Mouse (Mus musculus) CH12.LX (cell line): Measurements from ENCODE around the gene Gna12. TPM values are rescaled to one million over a fixed set of nuclear protein-coding genes. Genes with fewer than 3 reads are reported as not detected.

ENCODE experiments used
- DNase-seq: peaks from one replicate; pipeline ENCODE4 v3.0.0-alpha.2; 2013; ENCODE audit errors: extremely low read depth
- H3K27ac ChIP-seq: 2 replicates; pipeline ENCODE4 v1.5.1; 2012; ENCODE audit warnings: low read depth, mild to moderate bottlenecking, control low read depth, moderate library complexity; ENCODE audit not compliant: insufficient read depth
- H3K27me3 ChIP-seq: replicated peaks from 2 replicates; pipeline ENCODE3; 2012; ENCODE audit warnings: inconsistent platforms
- H3K36me3 ChIP-seq, 2 experiments: replicated peaks in 1 of 2; 2 replicates each; pipeline versions ENCODE3 to v1.6.1; 2012; ENCODE audit warnings: inconsistent platforms in 1 of 2, low read length in 1 of 2, mild to moderate bottlenecking in 1 of 2, mixed read lengths in 1 of 2, moderate library complexity in 1 of 2; ENCODE audit not compliant: control insufficient read depth in 1 of 2, insufficient read depth in 1 of 2
- H3K4me1 ChIP-seq, 2 experiments: 2 replicates each; pipeline ENCODE4 v1.6.1; 2012; ENCODE audit warnings: inconsistent platforms in 1 of 2, moderate library complexity in 1 of 2; ENCODE audit not compliant: insufficient read depth in 2 of 2, control insufficient read depth in 1 of 2
- H3K4me2 ChIP-seq: 2 replicates; pipeline ENCODE4 v1.6.1; 2012; ENCODE audit warnings: low read depth, mild to moderate bottlenecking, control low read depth; ENCODE audit not compliant: poor library complexity, insufficient read depth, severe bottlenecking
- H3K4me3 ChIP-seq, 3 experiments: fragments of 150-350 bp in 1 of 3; sonication (generic) in 1 of 3; replicated peaks in 1 of 3; 2 replicates each; pipeline versions ENCODE3 to v1.5.1; 2011 to 2012; ENCODE audit warnings: low read depth in 2 of 3, low read length in 2 of 3, mild to moderate bottlenecking in 2 of 3, moderate library complexity in 2 of 3, control low read depth in 1 of 3, improper control_type of control experiment in 1 of 3, inconsistent platforms in 1 of 3, mixed read lengths in 1 of 3; ENCODE audit not compliant: poor library complexity in 1 of 3
- H3K79me2 ChIP-seq: replicated peaks from 2 replicates; pipeline ENCODE4 v1.6.1; 2012; ENCODE audit warnings: mild to moderate bottlenecking, moderate library complexity; ENCODE audit not compliant: control insufficient read depth, poor library complexity, insufficient read depth, severe bottlenecking; ENCODE audit errors: extremely low read depth
- H3K9ac ChIP-seq: 2 replicates; pipeline ENCODE4 v1.6.1; 2012; ENCODE audit warnings: low read depth, mild to moderate bottlenecking, control low read depth, moderate library complexity; ENCODE audit not compliant: insufficient read depth
- H3K9me3 ChIP-seq: replicated peaks from 2 replicates; pipeline ENCODE3; 2012; ENCODE audit warnings: low read length, inconsistent platforms, mixed read lengths
- BHLHE40 ChIP-seq: IDR thresholded peaks from 2 replicates; pipeline ENCODE4 v1.6.1; 2011; ENCODE audit warnings: mild to moderate bottlenecking, low read depth, low read length, improper control_type of control experiment
- CTCF ChIP-seq, 2 experiments: IDR thresholded peaks in 1 of 2; conservative IDR thresholded peaks in 1 of 2; 2 replicates each; pipeline ENCODE4 v1.5.1; 2011 to 2012; ENCODE audit warnings: low read depth in 2 of 2, low read length in 2 of 2, improper control_type of control experiment in 1 of 2, inconsistent platforms in 1 of 2, mild to moderate bottlenecking in 1 of 2, moderate library complexity in 1 of 2
- E2F4 ChIP-seq: IDR thresholded peaks from 2 replicates; pipeline ENCODE4 v1.6.1; 2011; ENCODE audit warnings: low read depth, low read length, improper control_type of control experiment; ENCODE audit not compliant: insufficient replicate concordance
- ELF1 ChIP-seq: IDR thresholded peaks from 2 replicates; pipeline ENCODE4 v1.6.1; 2014; ENCODE audit warnings: low read depth, mild to moderate bottlenecking, inconsistent platforms, low read length, improper control_type of control experiment
- GABPA ChIP-seq: IDR thresholded peaks from 2 replicates; pipeline ENCODE4 v1.6.1; 2012; ENCODE audit warnings: low read depth, low read length, improper control_type of control experiment, inconsistent platforms; ENCODE audit not compliant: insufficient replicate concordance
- IRF4 ChIP-seq: IDR thresholded peaks from 2 replicates; pipeline ENCODE4 v1.6.1; 2014; ENCODE audit warnings: low read depth, mild to moderate bottlenecking, inconsistent platforms, low read length, improper control_type of control experiment
- JUN ChIP-seq: IDR thresholded peaks from 2 replicates; pipeline ENCODE4 v1.6.1; 2011; ENCODE audit warnings: low read depth, mild to moderate bottlenecking, low read length, improper control_type of control experiment, moderate library complexity; ENCODE audit not compliant: insufficient read depth
- KAT2A ChIP-seq: IDR thresholded peaks from 2 replicates; pipeline ENCODE4 v1.6.1; 2012; ENCODE audit warnings: low read length, improper control_type of control experiment, inconsistent platforms; ENCODE audit not compliant: insufficient replicate concordance
- MAX ChIP-seq: IDR thresholded peaks from 2 replicates; pipeline ENCODE4 v1.6.1; 2011; ENCODE audit warnings: low read length, improper control_type of control experiment
- MEF2A ChIP-seq: IDR thresholded peaks from 2 replicates; pipeline ENCODE4 v1.6.1; 2014; ENCODE audit warnings: low read depth, mild to moderate bottlenecking, inconsistent platforms, low read length, improper control_type of control experiment, borderline replicate concordance
- MXI1 ChIP-seq: IDR thresholded peaks from 2 replicates; pipeline ENCODE4 v1.6.1; 2011; ENCODE audit warnings: mild to moderate bottlenecking, low read depth, low read length, improper control_type of control experiment
- MYC ChIP-seq: IDR thresholded peaks from 2 replicates; pipeline ENCODE4 v1.6.1; 2011; ENCODE audit warnings: low read depth, mild to moderate bottlenecking, improper control_type of control experiment, low read length
- NELFE ChIP-seq: IDR thresholded peaks from 2 replicates; pipeline ENCODE4 v1.6.1; 2011; ENCODE audit warnings: low read depth, low read length, improper control_type of control experiment
- PAX5 ChIP-seq: IDR thresholded peaks from 2 replicates; pipeline ENCODE4 v1.6.1; 2012; ENCODE audit warnings: low read length, inconsistent platforms, mixed read lengths
- POLR2A ChIP-seq: IDR thresholded peaks from 2 replicates; pipeline ENCODE4 v1.6.1; 2011; ENCODE audit warnings: low read depth, mild to moderate bottlenecking, improper control_type of control experiment, low read length
- POLR2AphosphoS2 ChIP-seq: IDR thresholded peaks from 2 replicates; pipeline ENCODE4 v1.6.1; 2011; ENCODE audit warnings: low read depth, low read length, improper control_type of control experiment
- RAD21 ChIP-seq: IDR thresholded peaks from 2 replicates; pipeline ENCODE4 v1.6.1; 2011; ENCODE audit warnings: low read depth, mild to moderate bottlenecking, low read length, improper control_type of control experiment, moderate library complexity
- RCOR1 ChIP-seq: conservative IDR thresholded peaks from 2 replicates; pipeline ENCODE4 v1.6.1; 2012; ENCODE audit warnings: low read depth, mild to moderate bottlenecking, inconsistent platforms, low read length, improper control_type of control experiment
- SIN3A ChIP-seq: IDR thresholded peaks from 2 replicates; pipeline ENCODE4 v1.6.1; 2012; ENCODE audit warnings: low read length, improper control_type of control experiment, inconsistent platforms
- SMC3 ChIP-seq: IDR thresholded peaks from 2 replicates; pipeline ENCODE4 v1.6.1; 2011; ENCODE audit warnings: low read depth, low read length, improper control_type of control experiment
- TBP ChIP-seq: conservative IDR thresholded peaks from 2 replicates; pipeline ENCODE4 v1.6.1; 2011; ENCODE audit warnings: low read depth, low read length, improper control_type of control experiment
- TCF12 ChIP-seq: IDR thresholded peaks from 2 replicates; pipeline ENCODE4 v1.6.1; 2014; ENCODE audit warnings: low read depth, mild to moderate bottlenecking, inconsistent platforms, low read length, improper control_type of control experiment
- UBTF ChIP-seq: IDR thresholded peaks from 2 replicates; pipeline ENCODE4 v1.6.1; 2012; ENCODE audit warnings: low read depth, mild to moderate bottlenecking, inconsistent platforms, low read length, improper control_type of control experiment, moderate library complexity
- ZC3H11A ChIP-seq: IDR thresholded peaks from 2 replicates; pipeline ENCODE4 v1.6.1; 2012; ENCODE audit warnings: low read depth, mild to moderate bottlenecking, inconsistent platforms, low read length, improper control_type of control experiment
- ZKSCAN1 ChIP-seq: IDR thresholded peaks from 2 replicates; pipeline ENCODE4 v1.6.1; 2012; ENCODE audit warnings: low read depth, inconsistent platforms, low read length, improper control_type of control experiment, borderline replicate concordance
- ZNF384 ChIP-seq: IDR thresholded peaks from 2 replicates; pipeline ENCODE4 v1.6.1; 2012; ENCODE audit warnings: low read depth, low read length, improper control_type of control experiment, inconsistent platforms
- dilution Hi-C: fragments of 300-500 bp; cut with MboI; formaldehyde crosslinking; loops from 2 replicates; pipeline ENCODE4 v1.14.3; 2020; ENCODE audit warnings: low sequenced_read_pairs; ENCODE audit not compliant: extremely low pct_unique_long_range_greater_than_20kb, extremely low pct_ligation_motif_present
- in situ Hi-C: fragments of 300-500 bp; cut with MboI; formaldehyde crosslinking; loops from 3 replicates; pipeline ENCODE4 v1.14.3; 2019; ENCODE audit warnings: low sequenced_read_pairs, low pct_ligation_motif_present, low pct_unique_long_range_greater_than_20kb, mixed read lengths
- polyA plus RNA-seq: library from polyadenylated mRNA; unstranded; fragments of >175 nt; gene quantifications from 2 replicates; pipeline ENCODE4 v1.2.1, GENCODE M21; 2012; ENCODE audit warnings: low read depth; ENCODE audit not compliant: insufficient read length
- total RNA-seq, 2 experiments: library from RNA; depleted of rRNA; stranded (reverse); fragments of 300-350 nt in 1 of 2; fragments of >200 nt in 1 of 2; gene quantifications; 2 replicates each; pipeline ENCODE4 v1.2.3; 2012 to 2014

Gene Gna12
- total and polyA plus RNA-seq, 3 experiments = 11.5 to 15.8 (median 15.4) TPM

DNA sequence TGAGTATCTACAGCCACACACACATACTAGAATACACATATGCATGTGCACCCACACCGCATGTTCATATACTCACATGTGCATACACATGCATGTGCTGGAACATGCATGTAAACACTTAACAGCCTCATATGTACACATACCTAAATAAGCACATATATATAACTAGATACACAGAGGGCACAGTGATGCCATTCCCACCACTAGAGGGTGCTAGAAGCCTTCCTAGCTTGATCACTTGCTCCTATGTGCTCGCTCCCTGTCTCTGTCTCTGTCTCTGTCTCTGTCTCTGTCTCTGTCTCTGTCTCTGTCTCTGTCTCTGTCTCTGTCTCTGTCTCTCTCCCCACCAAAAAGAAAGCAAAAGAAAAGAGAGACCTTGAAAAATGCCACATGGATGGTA is 38.8 kb upstream of the Gna12 start:
- Histone ChIP-seq H3K9ac (no peak overlapping the region), H3K27me3 (no peaks in the 10 kb centered on the region), H3K4me2 (no peak overlapping the region), H3K79me2 (no peaks in the 10 kb centered on the region), H3K9me3 (no peaks in the 10 kb centered on the region)
- in situ Hi-C loops = no loop called here
- peak; percentile 71 for DNase-seq
- TF ChIP-seq ZNF384 (no peak), ZC3H11A (peak; percentile 9; the same call in 1 of the 2 replicates), RAD21 (peak; percentile 80), POLR2A (no peak), ELF1 (no peak), CTCF (conservative IDR thresholded peaks at IDR 0.05 in 1 of 2, IDR thresholded peaks at IDR 0.05 in 1 of 2; ENCODE audit: low read depth in 2 of 2, low read length in 2 of 2) (peak; percentile 80), IRF4 (0 out of 2 replicates have a peak, but pooled peaks have one; percentile 16), JUN (no peak), SMC3 (peak; percentile 72)
- TF ChIP-seq, all 38 proteins: peak for 5
- Histone ChIP-seq H3K27ac (no peak overlapping the region), H3K4me1 (peaks cover 4 to 9% of the 10 kb centered on the region in 2 experiments; a peak in 3 of 4 replicates), H3K36me3 (peaks cover 17 to 31% of the 10 kb centered on the region in 2 experiments), H3K4me3 (no peak overlapping the region)
- dilution Hi-C loops = no loop called here

DNA sequence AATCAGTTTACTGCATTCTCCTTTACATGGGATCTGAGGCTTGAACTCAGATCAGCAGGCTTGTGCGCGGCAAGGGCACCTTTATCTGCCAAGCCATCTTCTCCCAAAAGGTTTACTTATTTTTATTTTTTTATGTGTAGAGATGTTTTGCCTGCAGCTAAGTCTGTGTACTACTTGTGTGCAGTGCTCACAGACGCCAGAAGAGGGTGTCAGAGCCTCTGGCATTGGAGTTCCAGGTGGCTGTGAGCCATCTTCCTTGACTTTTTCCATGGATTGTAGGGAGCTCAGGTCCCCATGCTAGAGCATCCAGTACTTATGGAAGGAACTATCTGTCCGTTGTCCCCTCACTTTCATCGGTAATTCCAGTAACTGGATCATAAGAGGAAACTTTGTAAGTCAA is 29.5 kb upstream of the Gna12 start:
- no peak overlapping the region for H3K9ac ChIP-seq
- no peaks in the 10 kb centered on the region for H3K36me3 ChIP-seq
- no peaks in the 10 kb centered on the region for H3K79me2 ChIP-seq
- no peak overlapping the region for H3K4me3 ChIP-seq
- H3K4me1 ChIP-seq = peaks cover 2 to 13% of the 10 kb centered on the region in 2 experiments; a peak in 3 of 4 replicates
- H3K27ac ChIP-seq = no peak overlapping the region
- H3K27me3 ChIP-seq = no peaks in the 10 kb centered on the region
- H3K4me2 ChIP-seq = no peak overlapping the region
- DNase-seq = no peak
- dilution Hi-C loops (no loop called here), in situ Hi-C loops (no loop called here)
- H3K9me3 ChIP-seq = no peaks in the 10 kb centered on the region
- TF ChIP-seq SMC3 = peak; percentile 19
- TF ChIP-seq ZC3H11A = no peak
- peak; percentile 33 for TF ChIP-seq RAD21
- no peak for TF ChIP-seq TBP
- peak in 1 of 2 experiments; percentile 41; a peak in 2 of 4 replicates for TF ChIP-seq CTCF (conservative IDR thresholded peaks at IDR 0.05 in 1 of 2, IDR thresholded peaks at IDR 0.05 in 1 of 2; ENCODE audit: low read depth in 2 of 2, low read length in 2 of 2)
- no peak for TF ChIP-seq MYC

DNA sequence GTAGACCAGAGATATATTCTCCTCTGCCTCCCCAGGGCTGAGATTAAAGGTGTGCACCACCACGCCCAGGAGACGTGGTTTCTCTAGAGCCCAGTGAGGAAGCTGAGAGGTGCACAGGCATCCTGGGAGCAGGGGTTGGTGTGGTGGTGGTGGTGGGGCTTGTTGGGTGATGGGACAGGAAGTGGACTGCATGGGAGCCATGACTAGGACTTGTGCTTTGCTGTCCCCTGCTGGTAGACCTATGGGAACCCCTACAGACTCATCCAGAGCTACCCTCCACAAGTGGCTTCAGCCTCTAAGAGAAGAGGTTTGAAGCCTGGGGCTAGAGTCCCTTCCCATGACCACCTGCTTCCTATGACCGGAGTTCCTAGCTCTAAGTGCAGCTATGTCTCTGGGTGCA is 28.1 kb upstream of the Gna12 start:
- no peaks in the 10 kb centered on the region for H3K27me3 ChIP-seq
- DNase-seq = peak; percentile 48
- no peak overlapping the region for H3K4me2 ChIP-seq
- H3K36me3 ChIP-seq = no peaks in the 10 kb centered on the region
- no peak overlapping the region for H3K27ac ChIP-seq
- in situ Hi-C loops = no loop called here
- H3K79me2 ChIP-seq = no peaks in the 10 kb centered on the region
- no peaks in the 10 kb centered on the region for H3K9me3 ChIP-seq
- no peak overlapping the region for H3K9ac ChIP-seq
- H3K4me3 ChIP-seq = no peak overlapping the region
- dilution Hi-C loops = no loop called here
- H3K4me1 ChIP-seq = peaks cover 2 to 18% of the 10 kb centered on the region in 2 experiments; a peak in 3 of 4 replicates
- TF ChIP-seq ELF1 (peak; percentile 68), JUN (no peak), SMC3 (peak; percentile 37), ZNF384 (no peak), KAT2A (no peak), ZKSCAN1 (no peak), ZC3H11A (no peak), E2F4 (no peak), TCF12 (no peak), NELFE (no peak), MXI1 (no peak), GABPA (no peak), UBTF (no peak), MAX (no peak), RCOR1 (no peak), MEF2A (no peak), POLR2AphosphoS2 (no peak), RAD21 (peak; percentile 56), SIN3A (no peak), PAX5 (no peak), BHLHE40 (no peak), MYC (no peak)
